Mouse (Mus musculus): ENCODE results near the gene Igsf3. TPM values are rescaled to one million over a fixed set of nuclear protein-coding genes. Genes with fewer than 3 reads are reported as not detected.
"Not testable (repeated sequence)": the region's sequence is repeated elsewhere in the genome, so short reads cannot be mapped to it uniquely, and the experiment has no call there.

The Igsf3 gene
- polyA plus RNA-seq, 1 experiment from 2014 or later = 98.6 TPM

DNA sequence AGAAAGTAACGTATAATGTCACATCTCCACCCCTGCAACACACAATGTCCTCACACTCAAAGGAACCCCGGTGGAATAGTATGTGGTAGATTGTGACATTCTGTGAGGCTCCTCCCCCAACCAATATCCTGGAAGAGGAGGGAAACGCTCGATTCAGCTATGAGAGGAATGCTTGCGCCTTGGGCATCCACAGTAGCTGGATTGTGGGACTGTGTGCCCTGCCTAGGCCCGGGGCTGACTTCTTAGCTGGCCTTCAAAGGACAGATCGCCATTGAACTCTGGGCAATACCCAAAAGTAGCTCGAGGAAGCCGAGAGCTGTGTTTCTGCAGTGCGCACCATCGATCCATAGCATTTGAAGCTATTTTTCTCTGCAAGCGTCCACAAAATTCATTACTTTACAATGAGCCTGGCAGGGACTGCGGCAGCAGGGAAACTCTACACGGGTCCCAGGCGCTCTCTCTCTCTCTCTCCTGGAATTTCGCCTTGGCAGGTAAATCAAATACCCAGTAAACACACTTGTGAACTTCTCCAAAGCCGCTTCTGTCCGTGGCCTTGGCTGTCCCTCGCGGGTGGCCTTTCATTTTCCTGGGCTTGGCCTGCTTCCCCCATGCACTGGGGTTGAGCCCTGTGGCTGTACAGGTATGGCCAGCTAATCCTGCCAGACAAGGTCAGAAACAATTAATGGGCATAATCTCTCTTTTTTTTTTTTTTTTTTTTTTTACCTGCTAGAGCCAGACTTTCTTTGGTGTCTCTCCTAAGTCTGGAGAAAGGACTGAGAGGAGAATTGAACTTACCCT lies 32.3 kb downstream of the Igsf3 start:
- peak overlapping the region; percentile 16; the same call in 1 of the 2 replicates for H3K27ac ChIP-seq (ENCODE audit: low read length)
- no peaks in the 10 kb centered on the region for H3K27me3 ChIP-seq (replicated peaks; ENCODE audit: control insufficient read depth, insufficient read depth, low read length)
- peaks cover 44% of the 10 kb centered on the region for H3K4me1 ChIP-seq (replicated peaks; ENCODE audit: control insufficient read depth, insufficient read depth, low read length)
- no peaks in the 10 kb centered on the region for H3K36me3 ChIP-seq (ENCODE audit: control insufficient read depth, insufficient read depth)
- H3K4me2 ChIP-seq (ENCODE audit: low read length) = no peak overlapping the region
- 47% methylated on average over 20 of the region's 20 CpGs for WGBS
- 0 out of 2 replicates have a peak overlapping the region, but pooled peaks have one; percentile 15 for H3K9ac ChIP-seq (replicated peaks; ENCODE audit: low read depth, low read length)
- ATAC-seq = no peak
- H3K9me3 ChIP-seq (ENCODE audit: control insufficient read depth, low read length) = no peaks in the 10 kb centered on the region
- no peak overlapping the region for H3K4me3 ChIP-seq (replicated peaks; ENCODE audit: low read length)

DNA sequence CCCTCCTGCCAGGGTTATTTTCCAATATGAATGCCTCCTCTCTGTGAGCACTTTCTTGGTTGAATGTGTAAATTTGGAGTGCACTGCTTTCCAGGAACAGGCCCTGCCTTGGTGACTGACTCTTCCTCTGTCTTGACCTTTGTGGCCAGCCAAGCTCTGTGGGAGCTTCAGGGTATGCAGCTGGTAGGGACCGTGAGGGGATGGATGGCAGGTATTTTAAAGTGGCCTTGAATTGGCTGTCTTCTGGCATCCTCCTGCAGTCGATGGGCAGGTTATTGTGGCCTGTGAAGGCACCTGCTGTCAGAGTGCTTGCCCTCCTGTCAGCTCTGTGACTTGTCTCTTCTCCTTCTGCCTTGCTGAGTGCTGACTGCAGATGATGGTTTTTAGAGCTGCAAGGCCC lies 33.3 kb downstream of the Igsf3 start:
- H3K9ac ChIP-seq (replicated peaks; ENCODE audit: low read depth, low read length) = 0 out of 2 replicates have a peak overlapping the region, but pooled peaks have one; percentile 9
- no peaks in the 10 kb centered on the region for H3K27me3 ChIP-seq (replicated peaks; ENCODE audit: control insufficient read depth, insufficient read depth, low read length)
- no peaks in the 10 kb centered on the region for H3K36me3 ChIP-seq (ENCODE audit: control insufficient read depth, insufficient read depth)
- H3K4me1 ChIP-seq (replicated peaks; ENCODE audit: control insufficient read depth, insufficient read depth, low read length) = peaks cover 34% of the 10 kb centered on the region
- no peak overlapping the region for H3K4me2 ChIP-seq (ENCODE audit: low read length)
- H3K9me3 ChIP-seq (ENCODE audit: control insufficient read depth, low read length) = no peaks in the 10 kb centered on the region
- H3K4me3 ChIP-seq (replicated peaks; ENCODE audit: low read length) = no peak overlapping the region
- ATAC-seq = no peak
- 33% methylated on average over 2 of the region's 2 CpGs for WGBS
- no peak overlapping the region for H3K27ac ChIP-seq (ENCODE audit: low read length)

DNA sequence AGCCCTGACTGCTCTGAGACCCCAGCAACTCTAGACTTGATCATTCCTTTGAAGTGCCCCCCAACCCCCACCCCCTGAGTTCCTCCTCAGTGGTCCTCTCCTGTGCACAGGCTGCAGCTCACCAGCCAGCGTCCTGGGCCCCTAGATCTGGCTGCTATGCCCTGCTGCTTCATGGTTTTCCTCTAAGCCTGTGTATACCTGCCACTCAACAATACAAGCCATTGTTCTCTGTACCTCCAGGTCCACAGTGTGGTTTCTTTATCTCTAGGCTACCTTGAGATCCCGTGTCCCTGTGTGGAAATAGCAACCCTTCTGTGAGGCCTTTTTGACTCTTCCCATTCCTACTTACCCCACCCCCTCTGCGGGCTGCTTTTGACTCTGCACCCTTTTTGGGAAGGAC lies 33.9 kb downstream of the Igsf3 start:
- 35% methylated on average over 3 of the region's 3 CpGs for WGBS

DNA sequence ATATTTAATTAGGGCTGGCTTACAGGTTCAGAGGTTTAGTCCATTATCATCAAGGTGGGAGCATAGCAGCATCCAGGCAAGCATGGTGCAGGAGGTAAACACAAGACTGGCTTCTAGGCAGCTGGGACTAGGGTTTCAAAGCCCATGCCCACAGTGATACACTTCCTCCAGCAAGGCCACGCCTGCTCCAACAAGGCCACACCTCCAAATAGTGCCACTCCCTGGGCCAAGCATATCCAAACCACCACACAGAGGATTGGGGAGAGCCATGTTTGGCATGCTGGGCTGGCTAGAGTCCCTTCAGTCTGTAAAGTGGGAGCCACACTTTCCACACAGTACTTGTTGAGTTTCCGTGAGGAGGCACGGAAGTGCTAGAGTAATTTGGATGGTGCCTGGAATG lies 34.7 kb downstream of the Igsf3 start:
- Histone ChIP-seq H3K27me3 (replicated peaks; ENCODE audit: control insufficient read depth, insufficient read depth, low read length) (no peaks in the 10 kb centered on the region), H3K4me1 (replicated peaks; ENCODE audit: control insufficient read depth, insufficient read depth, low read length) (peaks cover 23% of the 10 kb centered on the region), H3K4me3 (replicated peaks; ENCODE audit: low read length) (no peak overlapping the region), H3K27ac (ENCODE audit: low read length) (no peak overlapping the region), H3K4me2 (ENCODE audit: low read length) (no peak overlapping the region), H3K9ac (replicated peaks; ENCODE audit: low read depth, low read length) (no peak overlapping the region), H3K9me3 (ENCODE audit: control insufficient read depth, low read length) (no peaks in the 10 kb centered on the region), H3K36me3 (ENCODE audit: control insufficient read depth, insufficient read depth) (no peaks in the 10 kb centered on the region)
- no peak for ATAC-seq
- 78% methylated on average over 3 of the region's 3 CpGs for WGBS

More for the DNA sequence above, 33.9 kb downstream of the Igsf3 start:
- Histone ChIP-seq H3K4me1 (replicated peaks; ENCODE audit: control insufficient read depth, insufficient read depth, low read length) (peaks cover 29% of the 10 kb centered on the region), H3K27ac (ENCODE audit: low read length) (no peak overlapping the region), H3K4me3 (replicated peaks; ENCODE audit: low read length) (no peak overlapping the region), H3K36me3 (ENCODE audit: control insufficient read depth, insufficient read depth) (no peaks in the 10 kb centered on the region), H3K9ac (replicated peaks; ENCODE audit: low read depth, low read length) (no peak overlapping the region), H3K4me2 (ENCODE audit: low read length) (no peak overlapping the region), H3K9me3 (ENCODE audit: control insufficient read depth, low read length) (no peaks in the 10 kb centered on the region), H3K27me3 (replicated peaks; ENCODE audit: control insufficient read depth, insufficient read depth, low read length) (no peaks in the 10 kb centered on the region)
- ATAC-seq = peak; percentile 19; the same call in 1 of the 2 replicates

DNA sequence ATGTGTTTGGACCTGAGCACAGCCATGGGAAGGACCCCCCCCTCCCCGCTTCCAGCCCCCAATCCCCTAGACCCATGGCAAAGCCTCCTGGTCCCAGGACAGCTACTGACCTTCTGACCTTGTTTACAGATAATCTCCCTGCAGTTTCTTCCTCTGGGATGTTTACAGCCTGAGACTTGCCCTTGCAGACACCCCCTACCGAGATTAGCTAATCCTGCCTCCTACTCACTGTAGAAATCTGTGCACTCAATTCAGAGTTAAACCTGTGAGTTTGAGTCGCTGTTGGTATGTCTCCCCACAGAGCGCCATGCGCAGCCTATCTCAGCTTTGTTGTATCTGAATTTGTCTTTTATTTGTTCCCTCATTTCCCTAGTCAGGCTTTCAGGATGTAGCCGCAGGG lies 35.2 kb downstream of the Igsf3 start:
- Histone ChIP-seq H3K4me3 (replicated peaks; ENCODE audit: low read length) (no peak overlapping the region), H3K27ac (ENCODE audit: low read length) (no peak overlapping the region), H3K9ac (replicated peaks; ENCODE audit: low read depth, low read length) (no peak overlapping the region), H3K9me3 (ENCODE audit: control insufficient read depth, low read length) (no peaks in the 10 kb centered on the region), H3K4me1 (replicated peaks; ENCODE audit: control insufficient read depth, insufficient read depth, low read length) (peaks cover 23% of the 10 kb centered on the region), H3K4me2 (ENCODE audit: low read length) (no peak overlapping the region), H3K27me3 (replicated peaks; ENCODE audit: control insufficient read depth, insufficient read depth, low read length) (no peaks in the 10 kb centered on the region), H3K36me3 (ENCODE audit: control insufficient read depth, insufficient read depth) (no peaks in the 10 kb centered on the region)
- 71% methylated on average over 6 of the region's 6 CpGs for WGBS
- no peak for ATAC-seq

DNA sequence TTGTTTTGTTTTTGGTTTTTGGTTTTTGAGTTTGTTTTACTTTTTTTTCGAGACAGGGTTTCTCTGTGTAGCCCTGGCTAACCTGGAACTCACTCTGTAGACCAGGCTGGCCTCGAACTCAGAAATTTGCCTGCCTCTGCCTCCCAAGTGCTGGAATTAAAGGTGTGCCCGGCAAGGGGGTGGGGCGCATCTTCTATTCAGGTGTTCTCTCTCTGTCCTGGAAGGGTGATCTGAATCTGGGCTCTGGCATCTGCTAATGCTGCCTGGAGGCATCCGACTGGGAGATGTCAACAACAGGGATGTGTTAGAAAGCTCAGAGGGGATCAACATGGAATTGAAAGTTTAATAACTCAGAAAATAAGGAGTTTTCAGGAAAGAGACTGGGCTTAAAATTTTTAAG lies 36.1 kb downstream of the Igsf3 start:
- H3K27me3 ChIP-seq (replicated peaks; ENCODE audit: control insufficient read depth, insufficient read depth, low read length); H3K9ac ChIP-seq (replicated peaks; ENCODE audit: low read depth, low read length); H3K27ac ChIP-seq (ENCODE audit: low read length); ATAC-seq; H3K36me3 ChIP-seq (ENCODE audit: control insufficient read depth, insufficient read depth); H3K9me3 ChIP-seq (ENCODE audit: control insufficient read depth, low read length); H3K4me3 ChIP-seq (replicated peaks; ENCODE audit: low read length); H3K4me2 ChIP-seq (ENCODE audit: low read length): not testable (repeated sequence)
- peaks cover 23% of the 10 kb centered on the region for H3K4me1 ChIP-seq (replicated peaks; ENCODE audit: control insufficient read depth, insufficient read depth, low read length)
- 93% methylated on average over 5 of the region's 5 CpGs for WGBS

DNA sequence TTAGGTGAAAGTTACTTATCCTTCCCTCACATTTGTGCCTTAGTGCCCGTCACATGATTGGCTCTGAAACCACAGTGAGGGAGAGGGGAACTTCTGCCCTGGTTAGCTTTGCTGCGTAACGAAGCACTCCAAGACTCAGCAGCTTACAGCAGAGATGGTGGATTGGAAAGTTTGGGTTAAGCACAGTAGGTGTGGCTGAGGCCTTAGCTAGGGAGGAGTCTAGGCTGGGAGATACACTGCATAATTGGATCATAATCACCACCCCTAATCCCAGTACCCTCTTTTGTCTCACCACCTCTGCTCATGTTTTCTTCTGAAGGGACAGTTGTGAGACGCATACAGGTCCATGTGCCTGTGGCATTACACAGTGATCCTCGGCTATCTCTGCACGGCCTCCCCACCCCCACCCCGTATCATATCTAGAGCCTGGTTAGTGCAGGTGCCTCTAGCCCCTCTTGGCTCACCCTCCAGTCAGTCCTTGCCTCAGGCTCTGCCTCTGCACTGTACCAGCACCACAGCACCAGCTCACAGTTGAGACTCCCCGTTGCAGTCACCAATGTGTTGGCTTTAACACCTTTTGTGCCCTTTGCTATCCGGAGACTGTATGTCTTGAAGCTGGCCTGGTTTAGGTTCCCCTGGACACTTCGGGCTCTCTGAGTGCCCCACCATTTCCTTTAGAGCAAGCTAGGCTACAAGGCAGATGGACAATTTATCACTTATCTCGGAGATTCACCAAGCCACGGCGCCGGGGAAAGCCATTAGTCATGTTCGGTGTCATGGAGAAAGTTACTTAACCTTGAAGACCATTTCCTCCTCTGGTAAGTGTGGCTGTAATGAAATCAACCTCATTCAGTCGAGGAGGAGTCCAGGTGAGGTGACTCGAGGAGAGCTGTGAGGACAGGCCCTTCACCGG lies 42.1 kb downstream of the Igsf3 start:
- H3K4me3 ChIP-seq (replicated peaks; ENCODE audit: low read length) = no peak overlapping the region
- H3K36me3 ChIP-seq (ENCODE audit: control insufficient read depth, insufficient read depth) = no peaks in the 10 kb centered on the region
- no peaks in the 10 kb centered on the region for H3K27me3 ChIP-seq (replicated peaks; ENCODE audit: control insufficient read depth, insufficient read depth, low read length)
- WGBS = 90% methylated on average over 18 of the region's 18 CpGs
- H3K4me2 ChIP-seq (ENCODE audit: low read length) = no peak overlapping the region
- H3K4me1 ChIP-seq (replicated peaks; ENCODE audit: control insufficient read depth, insufficient read depth, low read length) = no peaks in the 10 kb centered on the region
- H3K27ac ChIP-seq (ENCODE audit: low read length) = no peak overlapping the region
- no peaks in the 10 kb centered on the region for H3K9me3 ChIP-seq (ENCODE audit: control insufficient read depth, low read length)
- ATAC-seq = no peak
- no peak overlapping the region for H3K9ac ChIP-seq (replicated peaks; ENCODE audit: low read depth, low read length)

DNA sequence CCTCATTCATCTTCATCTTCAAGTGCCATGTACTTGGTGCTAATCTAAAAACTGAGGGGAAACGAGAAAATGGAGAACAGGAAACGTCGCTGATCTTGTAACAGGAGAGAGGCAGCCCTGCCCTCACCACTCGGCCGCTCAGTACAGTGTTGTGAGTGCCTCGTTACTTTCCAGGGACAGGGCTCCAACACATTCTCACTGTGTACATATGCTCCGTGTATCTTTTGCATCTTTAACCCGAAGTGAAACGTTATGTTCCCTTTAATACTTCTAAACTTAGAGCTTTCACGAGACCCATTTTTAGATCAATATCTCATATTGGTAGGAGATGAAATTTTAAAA lies 42.7 kb downstream of the Igsf3 start:
- Histone ChIP-seq H3K27me3 (replicated peaks; ENCODE audit: control insufficient read depth, insufficient read depth, low read length) (no peaks in the 10 kb centered on the region), H3K4me2 (ENCODE audit: low read length) (no peak overlapping the region), H3K36me3 (ENCODE audit: control insufficient read depth, insufficient read depth) (no peaks in the 10 kb centered on the region), H3K9ac (replicated peaks; ENCODE audit: low read depth, low read length) (no peak overlapping the region), H3K27ac (ENCODE audit: low read length) (no peak overlapping the region), H3K4me1 (replicated peaks; ENCODE audit: control insufficient read depth, insufficient read depth, low read length) (peaks cover 4% of the 10 kb centered on the region), H3K9me3 (ENCODE audit: control insufficient read depth, low read length) (no peaks in the 10 kb centered on the region), H3K4me3 (replicated peaks; ENCODE audit: low read length) (no peak overlapping the region)
- 75% methylated on average over 10 of the region's 10 CpGs for WGBS
- no peak for ATAC-seq

DNA sequence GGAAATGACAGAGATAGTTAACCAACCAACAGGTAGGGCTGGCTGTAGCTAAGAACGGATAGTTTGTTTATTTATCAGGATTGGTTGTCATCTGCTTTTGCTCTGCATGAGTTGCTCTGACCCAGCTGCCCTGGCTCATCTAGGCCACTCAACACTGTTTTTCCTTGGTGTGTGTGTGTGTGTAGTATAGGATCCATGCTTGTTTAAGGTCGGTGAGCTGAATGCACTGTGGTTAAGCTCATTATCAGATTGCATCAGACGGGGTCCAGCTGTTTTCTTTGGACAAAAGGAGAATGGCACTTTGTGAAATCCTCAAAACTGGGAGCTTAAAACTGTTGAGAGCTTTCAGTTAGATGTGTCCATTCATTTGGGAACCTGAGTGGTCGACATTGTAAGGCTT lies 46.3 kb downstream of the Igsf3 start:
- H3K9me3 ChIP-seq (ENCODE audit: control insufficient read depth, low read length) = no peaks in the 10 kb centered on the region
- H3K36me3 ChIP-seq (ENCODE audit: control insufficient read depth, insufficient read depth) = no peaks in the 10 kb centered on the region
- peaks cover 7% of the 10 kb centered on the region for H3K4me1 ChIP-seq (replicated peaks; ENCODE audit: control insufficient read depth, insufficient read depth, low read length)
- no peak overlapping the region for H3K27ac ChIP-seq (ENCODE audit: low read length)
- no peak overlapping the region for H3K4me3 ChIP-seq (replicated peaks; ENCODE audit: low read length)
- H3K27me3 ChIP-seq (replicated peaks; ENCODE audit: control insufficient read depth, insufficient read depth, low read length) = no peaks in the 10 kb centered on the region
- ATAC-seq = no peak
- WGBS = 20% methylated on average over 4 of the region's 4 CpGs
- H3K9ac ChIP-seq (replicated peaks; ENCODE audit: low read depth, low read length) = no peak overlapping the region
- no peak overlapping the region for H3K4me2 ChIP-seq (ENCODE audit: low read length)

Data from forebrain, embryonic 16.5 days (tissue).